In genomic region chr4:87802140-87802539, GRCm38 (mm10) we compare ENCODE assay signal across 21 mouse cellular contexts.
A peak's percentile ranks its signal among the peaks of the same experiment; 100 is the strongest.
DNase-seq lines count a peak whose midpoint lies in the region; ATAC-seq and TF ChIP-seq lines count a peak whose summit lies in the region.
"Had no signal": no experiment of that assay in that cellular context is flagged by ENCODE, and none has a peak within 500 bp of the region (broad histone marks: within the 10 kb centered on the region; RNA-seq: fewer than 3 reads in every experiment).

No protein-coding gene starts in this region.

- 39% methylated on average over 4 of the region's 4 CpGs for WGBS in midbrain, embryonic 12.5 days
- WGBS in midbrain, embryonic 13.5 days = 38% methylated on average over 4 of the region's 4 CpGs
- 82% methylated on average over 4 of the region's 4 CpGs for WGBS in liver, embryonic 15.5 days (ENCODE audit: insufficient replicate concordance)
- 13% methylated on average over 4 of the region's 4 CpGs for WGBS in neural tube, embryonic 13.5 days

- ATAC-seq in midbrain, embryonic 12.5 days (ENCODE audit: low FRiP score, low read depth) = no peak
- ATAC-seq in midbrain, embryonic 13.5 days = no peak
- no peak for ATAC-seq in liver, embryonic 15.5 days (ENCODE audit: insufficient read depth)
- ATAC-seq in neural tube, embryonic 13.5 days (ENCODE audit: low read depth) = peak; percentile 32; the same call in 1 of the 2 replicates

- DNase-seq in gastrocnemius, adult 2 months = no peak
- no peak for DNase-seq in gastrocnemius, adult 18-20 months (ENCODE audit: low spot score)
- no peak for DNase-seq in left cerebral cortex, adult 9 months (ENCODE audit: low spot score in 2 of 2)
- DNase-seq: adrenal gland, adult 2 months; cerebellum, adult 11-12 months; cerebellum, postnatal 14 days; gastrocnemius, postnatal 10 days; heart, postnatal 14 days; kidney, postnatal 36 days; lung, embryonic 14.5 days; lung, postnatal 36 days; thymus, postnatal 25 days had no signal

- no peak overlapping the region for H3K9ac ChIP-seq in midbrain, embryonic 12.5 days (replicated peaks)
- no peak overlapping the region for H3K9ac ChIP-seq in midbrain, embryonic 13.5 days (replicated peaks)
- H3K9ac ChIP-seq in liver, embryonic 15.5 days = peak overlapping the region; percentile 9; the same call in 1 of the 2 replicates
- H3K9ac ChIP-seq in neural tube, embryonic 13.5 days = no peak overlapping the region
- H3K9ac ChIP-seq: embryonic facial prominence, embryonic 15.5 days; hindbrain, embryonic 12.5 days; limb, embryonic 13.5 days; lung, embryonic 14.5 days; stomach, embryonic 15.5 days had no signal

- H3K36me3 ChIP-seq in midbrain, embryonic 12.5 days = no peaks in the 10 kb centered on the region
- no peaks in the 10 kb centered on the region for H3K36me3 ChIP-seq in midbrain, embryonic 13.5 days
- no peaks in the 10 kb centered on the region for H3K36me3 ChIP-seq in liver, embryonic 15.5 days (replicated peaks)
- no peaks in the 10 kb centered on the region for H3K36me3 ChIP-seq in neural tube, embryonic 13.5 days
- H3K36me3 ChIP-seq: embryonic facial prominence, embryonic 15.5 days; hindbrain, embryonic 12.5 days; limb, embryonic 13.5 days; stomach, embryonic 15.5 days had no signal

- H3K9me3 ChIP-seq in midbrain, embryonic 12.5 days = no peaks in the 10 kb centered on the region
- H3K9me3 ChIP-seq in midbrain, embryonic 13.5 days = no peaks in the 10 kb centered on the region
- H3K9me3 ChIP-seq in liver, embryonic 15.5 days (replicated peaks) = no peaks in the 10 kb centered on the region
- no peaks in the 10 kb centered on the region for H3K9me3 ChIP-seq in neural tube, embryonic 13.5 days
- H3K9me3 ChIP-seq: embryonic facial prominence, embryonic 15.5 days; hindbrain, embryonic 12.5 days; limb, embryonic 13.5 days; megakaryocyte, embryonic 14.5 days; stomach, embryonic 15.5 days had no signal

- no peak overlapping the region for H3K4me2 ChIP-seq in midbrain, embryonic 12.5 days (replicated peaks)
- no peak overlapping the region for H3K4me2 ChIP-seq in midbrain, embryonic 13.5 days (replicated peaks)
- H3K4me2 ChIP-seq in liver, embryonic 15.5 days = peak overlapping the region; percentile 56
- no peak overlapping the region for H3K4me2 ChIP-seq in neural tube, embryonic 13.5 days
- H3K4me2 ChIP-seq: embryonic facial prominence, embryonic 15.5 days; hindbrain, embryonic 12.5 days; limb, embryonic 13.5 days; lung, embryonic 14.5 days; stomach, embryonic 15.5 days had no signal

- peaks cover 17% of the 10 kb centered on the region for H3K4me1 ChIP-seq in midbrain, embryonic 12.5 days
- peaks cover 32% of the 10 kb centered on the region for H3K4me1 ChIP-seq in midbrain, embryonic 13.5 days (replicated peaks)
- peaks cover 64% of the 10 kb centered on the region for H3K4me1 ChIP-seq in liver, embryonic 15.5 days (replicated peaks)
- peaks cover 57% of the 10 kb centered on the region for H3K4me1 ChIP-seq in neural tube, embryonic 13.5 days (replicated peaks)

- H3K27me3 ChIP-seq in midbrain, embryonic 12.5 days = no peaks in the 10 kb centered on the region
- no peaks in the 10 kb centered on the region for H3K27me3 ChIP-seq in midbrain, embryonic 13.5 days
- H3K27me3 ChIP-seq in liver, embryonic 15.5 days = no peaks in the 10 kb centered on the region
- no peaks in the 10 kb centered on the region for H3K27me3 ChIP-seq in neural tube, embryonic 13.5 days
- H3K27me3 ChIP-seq: embryonic facial prominence, embryonic 15.5 days; hindbrain, embryonic 12.5 days; limb, embryonic 13.5 days; megakaryocyte, embryonic 14.5 days; stomach, embryonic 15.5 days had no signal

- intact Hi-C loops in gastrocnemius, adult 2 months (cut with DNase I) = no loop called here

- peak overlapping the region; percentile 90 for H3K27ac ChIP-seq in gastrocnemius, adult 2 months
- H3K27ac ChIP-seq in midbrain, embryonic 12.5 days (replicated peaks) = 0 out of 2 replicates have a peak overlapping the region, but pooled peaks have one; percentile 30
- no peak overlapping the region for H3K27ac ChIP-seq in midbrain, embryonic 13.5 days
- peak overlapping the region; percentile 53; the same call in 1 of the 2 replicates for H3K27ac ChIP-seq in liver, embryonic 15.5 days (replicated peaks)
- H3K27ac ChIP-seq in neural tube, embryonic 13.5 days (replicated peaks) = no peak overlapping the region
- H3K27ac ChIP-seq: embryonic facial prominence, embryonic 15.5 days; hindbrain, embryonic 12.5 days; limb, embryonic 13.5 days; stomach, embryonic 15.5 days had no signal

- H3K4me3 ChIP-seq in gastrocnemius, adult 2 months = 0 out of 2 replicates have a peak overlapping the region, but pooled peaks have one; percentile 6
- no peak overlapping the region for H3K4me3 ChIP-seq in midbrain, embryonic 12.5 days
- H3K4me3 ChIP-seq in midbrain, embryonic 13.5 days (replicated peaks) = no peak overlapping the region
- 0 out of 2 replicates have a peak overlapping the region, but pooled peaks have one; percentile 60 for H3K4me3 ChIP-seq in liver, embryonic 15.5 days (replicated peaks)
- no peak overlapping the region for H3K4me3 ChIP-seq in neural tube, embryonic 13.5 days
- H3K4me3 ChIP-seq: embryonic facial prominence, embryonic 15.5 days; hindbrain, embryonic 12.5 days; limb, embryonic 13.5 days; megakaryocyte, embryonic 14.5 days; stomach, embryonic 15.5 days had no signal

- no peak for TF ChIP-seq CTCF in gastrocnemius, adult 2 months (IDR thresholded peaks at IDR 0.05)

Comparison
In these comparisons a context has a peak if more than half of its experiments do, and no peak if none do; other contexts are left out.
1. H3K27ac ChIP-seq: peak in gastrocnemius, adult 2 months (single experiment), midbrain, embryonic 12.5 days (single experiment) and liver, embryonic 15.5 days (single experiment); none in midbrain, embryonic 13.5 days (single experiment) and neural tube, embryonic 13.5 days (single experiment).
2. H3K4me3 ChIP-seq: peak in gastrocnemius, adult 2 months (single experiment) and liver, embryonic 15.5 days (single experiment); none in midbrain, embryonic 12.5 days (single experiment), midbrain, embryonic 13.5 days (single experiment) and neural tube, embryonic 13.5 days (single experiment).